Mouse (Mus musculus): ENCODE measurements around the gene Lrrc20.
"Not testable (repeated sequence)": the region's sequence is repeated elsewhere in the genome, so short reads cannot be mapped to it uniquely, and the experiment has no call there.

Lrrc20 gene

GRCm38 (mm10) chr10:61570181-61570580, 94.6 kb downstream of the Lrrc20 start:
- DNase-seq (ENCODE audit: low read depth, low spot score): no peak

- peak; percentile 17 for DNase-seq (ENCODE audit: low read depth, low spot score)
Measured at GRCm38 (mm10) chr10:61572126-61572525, 96.5 kb downstream of the Lrrc20 start.

- DNase-seq (ENCODE audit: low read depth, low spot score): peak; percentile 9
Measured at GRCm38 (mm10) chr10:61576120-61576767, 100.6 kb downstream of the Lrrc20 start.

- no peak for DNase-seq (ENCODE audit: low read depth, low spot score)
Measured at GRCm38 (mm10) chr10:61587241-61587849, 111.7 kb downstream of the Lrrc20 start.

- no peak for DNase-seq (ENCODE audit: low read depth, low spot score)
Measured at GRCm38 (mm10) chr10:61597991-61598390, 122.4 kb downstream of the Lrrc20 start.

- no peak for DNase-seq (ENCODE audit: low read depth, low spot score)
Measured at GRCm38 (mm10) chr10:61599556-61600114, 124.0 kb downstream of the Lrrc20 start.

- peak; percentile 23 for DNase-seq (ENCODE audit: low read depth, low spot score)
Measured at GRCm38 (mm10) chr10:61602283-61603033, 126.9 kb downstream of the Lrrc20 start.

- DNase-seq (ENCODE audit: low read depth, low spot score): no peak
Measured at GRCm38 (mm10) chr10:61604376-61605065, 128.9 kb downstream of the Lrrc20 start.

GRCm38 (mm10) chr10:61605381-61605780, 129.8 kb downstream of the Lrrc20 start:
- DNase-seq (ENCODE audit: low read depth, low spot score): not testable (repeated sequence)

- peak; percentile 57 for DNase-seq (ENCODE audit: low read depth, low spot score)
Measured at GRCm38 (mm10) chr10:61605851-61606250, 130.2 kb downstream of the Lrrc20 start.

- DNase-seq (ENCODE audit: low read depth, low spot score): no peak
Measured at GRCm38 (mm10) chr10:61608233-61608632, 132.6 kb downstream of the Lrrc20 start.

GRCm38 (mm10) chr10:61610650-61611235, 135.1 kb downstream of the Lrrc20 start:
- DNase-seq (ENCODE audit: low read depth, low spot score): no peak

- no peak for DNase-seq (ENCODE audit: low read depth, low spot score)
Measured at GRCm38 (mm10) chr10:61614311-61614710, 138.7 kb downstream of the Lrrc20 start.

- DNase-seq (ENCODE audit: low read depth, low spot score): no peak
Measured at GRCm38 (mm10) chr10:61618528-61618927, 142.9 kb downstream of the Lrrc20 start.

GRCm38 (mm10) chr10:61621681-61622080, 146.1 kb downstream of the Lrrc20 start:
- DNase-seq (ENCODE audit: low read depth, low spot score): no peak

- DNase-seq (ENCODE audit: low read depth, low spot score): not testable (repeated sequence)
Measured at GRCm38 (mm10) chr10:61623874-61624273, 148.3 kb downstream of the Lrrc20 start.

GRCm38 (mm10) chr10:61624771-61625170, 149.2 kb downstream of the Lrrc20 start:
- no peak for DNase-seq (ENCODE audit: low read depth, low spot score)

- DNase-seq (ENCODE audit: low read depth, low spot score): no peak
Measured at GRCm38 (mm10) chr10:61625381-61626257, 150.0 kb downstream of the Lrrc20 start.

- DNase-seq (ENCODE audit: low read depth, low spot score): no peak
Measured at GRCm38 (mm10) chr10:61626551-61626950, 150.9 kb downstream of the Lrrc20 start.

GRCm38 (mm10) chr10:61627195-61627937, 151.8 kb downstream of the Lrrc20 start:
- no peak for DNase-seq (ENCODE audit: low read depth, low spot score)
